Mouse (Mus musculus) thymus, adult 2 months (tissue): ENCODE measurements at regions not wholly inside any gene's neighbourhood (a gene's known extent, or its start where the extent isn't known, plus 50 kb on each side); places are given as distances from the start of the nearest gene placed in this dataset.

Source experiments
- CTCF ChIP-seq: fragments of 200-500 bp; IDR thresholded peaks from 2 replicates; pipeline ENCODE4 v1.5.1; 2012; ENCODE audit warnings: mild to moderate bottlenecking, control low read depth, low read length, moderate library complexity, borderline replicate concordance; ENCODE audit not compliant: control insufficient read depth, poor library complexity, insufficient read depth; ENCODE audit errors: extremely low read depth
- POLR2A ChIP-seq: fragments of 200-500 bp; IDR thresholded peaks from 2 replicates; pipeline ENCODE4 v1.6.1; 2012; ENCODE audit warnings: mild to moderate bottlenecking, low read length, control low read depth, moderate library complexity; ENCODE audit not compliant: control insufficient read depth, poor library complexity, insufficient read depth; ENCODE audit errors: extremely low read depth

DNA sequence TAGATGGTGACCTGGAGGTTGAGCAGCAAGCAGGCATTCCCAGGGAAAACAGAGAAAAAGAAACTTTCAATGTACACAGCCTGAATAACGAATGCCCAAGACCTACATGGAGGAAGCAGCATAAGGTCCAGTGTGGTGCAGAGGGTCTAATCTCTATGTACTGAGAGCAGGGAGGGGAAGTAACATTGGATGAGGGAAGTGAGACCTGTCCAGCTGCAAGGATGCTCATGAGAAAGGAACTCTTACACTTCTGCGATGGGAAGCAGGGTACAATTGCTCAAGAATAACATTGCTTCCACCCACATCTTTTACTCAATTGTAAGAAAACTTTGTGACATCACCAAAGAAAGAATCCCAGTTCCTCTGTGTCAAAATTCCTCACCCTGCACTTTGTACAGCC lies 419.8 kb upstream of the Id2 start:
- TF ChIP-seq POLR2A (no peak), CTCF (no peak)
